Mouse (Mus musculus) myocyte (in vitro differentiated cells): ENCODE results near the gene Alad. TPM values are rescaled to one million over a fixed set of nuclear protein-coding genes. Genes with fewer than 3 reads are reported as not detected.

ENCODE experiments used
- H3K27me3 ChIP-seq: one replicate; pipeline ENCODE4 v1.6.1; 2011; ENCODE audit not compliant: control insufficient read depth, insufficient read depth, insufficient read length
- H3K36me3 ChIP-seq: one replicate; pipeline ENCODE4 v1.6.1; 2011; ENCODE audit not compliant: control insufficient read depth, insufficient read depth
- H3K4me2 ChIP-seq: one replicate; pipeline ENCODE4 v1.6.1; 2011; ENCODE audit warnings: low read depth, control low read depth
- H3K4me3 ChIP-seq: one replicate; pipeline ENCODE4 v1.5.1; 2011; ENCODE audit warnings: mild to moderate bottlenecking, control low read depth, moderate library complexity
- H3K79me2 ChIP-seq: one replicate; pipeline ENCODE4 v1.6.1; 2011; ENCODE audit not compliant: control insufficient read depth, insufficient read depth
- H3ac ChIP-seq: one replicate; pipeline ENCODE4 v1.6.1; 2011; ENCODE audit not compliant: control insufficient read depth, insufficient read length
- CEBPB ChIP-seq: IDR thresholded peaks from 2 replicates; pipeline ENCODE4 v1.6.1; 2011; ENCODE audit warnings: mild to moderate bottlenecking, moderate library complexity; ENCODE audit not compliant: poor library complexity, insufficient read depth, severe bottlenecking
- E2F4 ChIP-seq: IDR thresholded peaks from one replicate; pipeline ENCODE4 v1.6.1; 2011; ENCODE audit warnings: mild to moderate bottlenecking, control low read depth, moderate library complexity; ENCODE audit not compliant: insufficient read depth
- MAX ChIP-seq: IDR thresholded peaks from one replicate; pipeline ENCODE4 v1.6.1; 2011; ENCODE audit warnings: low read depth, mild to moderate bottlenecking, control low read depth
- MYOD1 ChIP-seq, 3 experiments: IDR thresholded peaks; one replicate each; pipeline ENCODE4 v1.6.1; 2011; ENCODE audit warnings: control low read depth in 2 of 3, low read depth in 2 of 3, mild to moderate bottlenecking in 2 of 3, moderate library complexity in 1 of 3; ENCODE audit not compliant: insufficient read length in 2 of 3, control insufficient read depth in 1 of 3
- MYOG ChIP-seq, 3 experiments: IDR thresholded peaks; one replicate each; pipeline ENCODE4 v1.6.1; 2011; ENCODE audit warnings: control low read depth in 2 of 3, low read depth in 2 of 3, mild to moderate bottlenecking in 2 of 3; ENCODE audit not compliant: insufficient read length in 2 of 3, control insufficient read depth in 1 of 3, insufficient read depth in 1 of 3
- POLR2A ChIP-seq: IDR thresholded peaks from one replicate; pipeline ENCODE4 v1.6.1; 2011; ENCODE audit warnings: low read depth, mild to moderate bottlenecking, control low read depth, moderate library complexity; ENCODE audit not compliant: insufficient read length
- POLR2AphosphoS2 ChIP-seq: IDR thresholded peaks from one replicate; pipeline ENCODE4 v1.6.1; 2011; ENCODE audit warnings: low read depth, control low read depth; ENCODE audit not compliant: insufficient read length
- REST ChIP-seq: IDR thresholded peaks from one replicate; pipeline ENCODE4 v1.6.1; 2011; ENCODE audit warnings: mild to moderate bottlenecking, control low read depth, moderate library complexity; ENCODE audit not compliant: insufficient read depth, insufficient read length
- SRF ChIP-seq: IDR thresholded peaks from one replicate; pipeline ENCODE4 v1.6.1; 2011; ENCODE audit warnings: low read depth; ENCODE audit not compliant: control insufficient read depth, insufficient read length
- TCF12 ChIP-seq: IDR thresholded peaks from one replicate; pipeline ENCODE4 v1.6.1; 2011; ENCODE audit warnings: mild to moderate bottlenecking, control low read depth; ENCODE audit not compliant: poor library complexity, insufficient read depth, severe bottlenecking
- TCF3 ChIP-seq: IDR thresholded peaks from one replicate; pipeline ENCODE4 v1.6.1; 2011; ENCODE audit warnings: low read depth, control low read depth; ENCODE audit not compliant: insufficient read length
- USF1 ChIP-seq: IDR thresholded peaks from one replicate; pipeline ENCODE4 v1.6.1; 2011; ENCODE audit warnings: low read depth, mild to moderate bottlenecking, control low read depth, moderate library complexity
- polyA plus RNA-seq: library from polyadenylated mRNA; unstranded; fragments of >200 nt; fragmentation: generic; extraction: Trizol; gene quantifications from one replicate; pipeline ENCODE4 v1.2.1, GENCODE M21; 2012; ENCODE audit warnings: missing spikeins

The Alad gene
- polyA plus RNA-seq, 1 experiment = 89.6 TPM

DNA sequence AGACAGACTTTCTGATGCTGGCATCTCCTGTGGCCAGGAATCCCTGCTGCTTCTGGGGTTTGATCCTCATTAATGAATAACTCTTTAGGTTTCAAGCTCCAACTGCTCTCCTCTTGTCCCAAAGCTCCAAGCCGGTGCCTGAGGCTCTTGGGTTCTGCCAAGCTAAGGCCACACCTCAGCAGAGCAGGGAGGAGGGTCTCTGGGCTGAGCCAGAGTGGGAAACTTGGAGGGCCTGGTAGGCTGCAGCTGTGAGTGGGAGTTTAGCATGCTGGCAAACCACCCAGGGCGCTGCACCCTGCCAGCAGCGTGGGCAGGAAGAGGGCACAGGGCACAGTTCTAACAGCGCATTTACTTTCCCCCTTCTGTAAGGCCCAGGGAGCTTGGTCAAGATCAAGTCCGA, 10.9 kb downstream of the Alad start:
- Histone ChIP-seq H3K27me3 (no peaks in the 10 kb centered on the region), H3ac (no peak overlapping the region), H3K36me3 (peaks cover 48% of the 10 kb centered on the region), H3K4me3 (no peak overlapping the region), H3K79me2 (no peaks in the 10 kb centered on the region), H3K4me2 (no peak overlapping the region)
- TF ChIP-seq SRF (no peak), E2F4 (no peak), POLR2A (no peak), MYOD1 (IDR thresholded peaks at IDR 0.05; ENCODE audit: control insufficient read depth in 1 of 3, insufficient read length in 2 of 3, low read depth in 2 of 3) (no peak), MYOG (IDR thresholded peaks at IDR 0.05; ENCODE audit: control insufficient read depth in 1 of 3, insufficient read depth in 1 of 3, insufficient read length in 2 of 3, low read depth in 2 of 3) (no peak), TCF12 (no peak), MAX (no peak), USF1 (no peak), TCF3 (no peak), CEBPB (no peak), REST (no peak)

- TF ChIP-seq USF1 (no peak), E2F4 (no peak), MAX (no peak), MYOD1 (IDR thresholded peaks at IDR 0.05; ENCODE audit: control insufficient read depth in 1 of 3, insufficient read length in 2 of 3, low read depth in 2 of 3) (no peak), SRF (no peak), POLR2AphosphoS2 (no peak), MYOG (IDR thresholded peaks at IDR 0.05; ENCODE audit: control insufficient read depth in 1 of 3, insufficient read depth in 1 of 3, insufficient read length in 2 of 3, low read depth in 2 of 3) (no peak), REST (no peak), TCF3 (no peak), TCF12 (no peak), CEBPB (no peak)
- H3K4me3 ChIP-seq = no peak overlapping the region
- H3K27me3 ChIP-seq = no peaks in the 10 kb centered on the region
- H3K36me3 ChIP-seq = peaks cover 35% of the 10 kb centered on the region
- no peak overlapping the region for H3ac ChIP-seq
- H3K79me2 ChIP-seq = no peaks in the 10 kb centered on the region
- no peak overlapping the region for H3K4me2 ChIP-seq
Observed at GRCm38 (mm10) chr4:62506798-62507197, 12.9 kb downstream of the Alad start.

GRCm38 (mm10) chr4:62505991-62506390, 13.7 kb downstream of the Alad start:
- H3K27me3 ChIP-seq = no peaks in the 10 kb centered on the region
- no peak overlapping the region for H3ac ChIP-seq
- no peak for TF ChIP-seq POLR2A
- TF ChIP-seq TCF12 = no peak
- TF ChIP-seq REST = no peak
- TF ChIP-seq E2F4 = no peak
- TF ChIP-seq CEBPB = no peak

DNA sequence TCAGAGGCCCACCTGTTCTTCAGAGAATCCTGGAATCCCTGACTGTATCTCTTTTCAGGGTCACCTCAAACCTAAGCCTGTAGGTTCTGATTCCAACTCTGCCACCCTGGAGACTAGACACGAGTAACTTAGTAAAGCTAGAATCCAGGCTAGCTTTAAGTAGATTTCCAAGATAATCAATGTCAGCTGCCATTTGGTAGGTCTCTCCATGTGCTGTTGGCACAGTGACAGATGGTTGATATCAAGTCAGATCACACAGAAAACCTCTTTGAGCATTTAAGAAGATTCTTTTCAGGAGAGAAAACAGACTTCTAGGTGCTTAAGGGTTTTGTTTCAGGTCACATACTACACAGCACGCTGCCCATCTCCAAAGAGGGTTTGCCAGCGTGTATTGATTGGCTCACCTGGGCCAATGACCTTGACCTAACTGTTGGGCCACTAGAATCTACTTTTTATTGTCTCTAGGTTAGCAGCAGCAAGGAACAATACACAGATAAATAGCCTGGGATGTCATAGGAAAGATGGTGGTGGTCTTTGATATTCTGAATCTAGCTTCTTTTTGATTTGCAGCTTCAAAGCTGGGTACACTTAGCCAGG, 16.2 kb downstream of the Alad start, which contains the start of gene Hdhd3:
TSS of gene Hdhd3 (minus strand) at position 94 of the 597 bp plus-strand sequence.
- Histone ChIP-seq H3K4me2 (peak within 1 kb of the TSS; percentile 74), H3K79me2 (no peaks in the 10 kb centered on the region), H3K27me3 (no peaks in the 10 kb centered on the region), H3K4me3 (peak within 1 kb of the TSS; percentile 43), H3K36me3 (peaks cover 11% of the 10 kb centered on the region), H3ac (peak within 1 kb of the TSS; percentile 17)
- TF ChIP-seq MYOG (IDR thresholded peaks at IDR 0.05; ENCODE audit: control insufficient read depth in 1 of 3, insufficient read depth in 1 of 3, insufficient read length in 2 of 3, low read depth in 2 of 3) (no peak), TCF3 (no peak), USF1 (no peak), REST (no peak), POLR2AphosphoS2 (no peak), TCF12 (no peak), E2F4 (no peak)

More at GRCm38 (mm10) chr4:62505991-62506390, 13.7 kb downstream of the Alad start:
- Histone ChIP-seq H3K79me2 (no peaks in the 10 kb centered on the region), H3K36me3 (peaks cover 27% of the 10 kb centered on the region), H3K4me3 (no peak overlapping the region), H3K4me2 (no peak overlapping the region)

- Histone ChIP-seq H3K36me3 (peaks cover 6% of the 10 kb centered on the region), H3ac (no peak overlapping the region), H3K4me3 (peak overlapping the region; percentile 43), H3K4me2 (peak overlapping the region; percentile 74), H3K79me2 (no peaks in the 10 kb centered on the region), H3K27me3 (no peaks in the 10 kb centered on the region)
- TF ChIP-seq SRF (no peak), TCF3 (no peak), USF1 (no peak), POLR2AphosphoS2 (no peak), TCF12 (no peak), MYOG (IDR thresholded peaks at IDR 0.05; ENCODE audit: control insufficient read depth in 1 of 3, insufficient read depth in 1 of 3, insufficient read length in 2 of 3, low read depth in 2 of 3) (no peak), MYOD1 (IDR thresholded peaks at IDR 0.05; ENCODE audit: control insufficient read depth in 1 of 3, insufficient read length in 2 of 3, low read depth in 2 of 3) (no peak), E2F4 (no peak), CEBPB (no peak), REST (no peak), MAX (no peak), POLR2A (no peak)
Observed at GRCm38 (mm10) chr4:62502969-62503368, 16.7 kb downstream of the Alad start.
